Mouse (Mus musculus): ENCODE data around the gene Krt10.

Gene Krt10

DNA sequence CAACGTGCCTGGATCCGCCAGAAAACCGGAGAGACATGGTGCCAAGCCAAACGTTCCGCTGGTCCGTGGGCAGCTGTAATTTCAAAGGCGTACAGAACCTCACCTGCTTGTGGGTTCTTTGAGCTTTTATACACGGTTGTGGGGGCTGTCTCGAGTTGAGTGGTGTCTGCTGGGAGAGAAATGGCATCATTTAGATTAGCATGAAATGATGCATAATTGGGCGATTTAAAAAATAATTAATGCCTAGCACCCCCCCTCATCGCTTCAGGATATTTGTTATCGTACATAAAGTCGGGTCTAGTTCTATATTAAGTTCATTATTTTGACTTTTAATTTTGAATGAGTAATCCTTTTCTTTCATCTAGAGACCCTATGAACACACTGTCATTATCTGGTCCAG, 14.4 kb downstream of the Krt10 start, which contains the start of gene Krt28:
Gene Krt28, minus strand, starts transcription at position 101 of the 400 bp plus-strand sequence.
- DNase-seq (ENCODE audit: low read depth, low spot score) = no peak

GRCm38 (mm10) chr11:99369853-99370451, 19.2 kb downstream of the Krt10 start:
- peak; percentile 39 for DNase-seq (ENCODE audit: low read depth, low spot score)

DNA sequence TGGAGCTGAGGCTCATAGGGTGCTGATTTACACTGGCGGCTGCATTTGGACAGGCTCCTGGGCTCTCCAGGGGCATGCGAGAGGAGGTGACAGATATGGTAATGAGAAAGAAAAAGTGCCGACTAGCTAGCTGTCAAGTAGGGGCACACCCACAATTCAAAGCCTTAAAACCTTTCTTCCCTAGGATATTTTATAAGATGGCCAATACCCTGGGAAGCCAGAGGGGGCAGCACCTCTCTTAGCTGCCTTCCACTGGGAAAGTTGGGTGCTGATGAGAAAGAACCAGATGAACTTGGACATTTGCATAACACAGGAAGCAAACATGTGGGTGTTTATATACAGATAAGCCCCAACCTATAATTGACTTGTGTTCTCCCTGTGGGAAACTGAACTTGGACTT, 19.9 kb downstream of the Krt10 start:
- no peak for DNase-seq (ENCODE audit: low read depth, low spot score)

DNA sequence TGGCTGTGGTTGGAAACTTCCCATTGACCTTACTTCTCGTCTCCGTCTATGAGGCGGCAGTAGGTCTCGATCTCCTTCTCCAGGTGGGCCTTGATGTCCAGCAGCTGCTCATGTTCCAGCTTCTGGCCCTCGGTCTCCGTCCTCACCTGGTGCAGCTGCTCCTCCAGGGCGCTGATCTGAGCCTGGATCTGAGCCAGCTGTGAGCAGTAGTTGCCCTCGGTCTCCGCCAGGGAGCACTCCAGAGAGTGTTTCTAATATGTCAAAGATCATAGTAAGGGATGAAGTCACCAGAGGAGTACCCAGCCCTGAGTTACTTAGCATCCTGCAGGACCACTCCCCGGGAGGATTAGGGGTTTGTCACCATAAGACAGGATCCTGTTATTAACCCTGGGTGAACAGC, 22.4 kb downstream of the Krt10 start:
- no peak for DNase-seq (ENCODE audit: low read depth, low spot score)

DNA sequence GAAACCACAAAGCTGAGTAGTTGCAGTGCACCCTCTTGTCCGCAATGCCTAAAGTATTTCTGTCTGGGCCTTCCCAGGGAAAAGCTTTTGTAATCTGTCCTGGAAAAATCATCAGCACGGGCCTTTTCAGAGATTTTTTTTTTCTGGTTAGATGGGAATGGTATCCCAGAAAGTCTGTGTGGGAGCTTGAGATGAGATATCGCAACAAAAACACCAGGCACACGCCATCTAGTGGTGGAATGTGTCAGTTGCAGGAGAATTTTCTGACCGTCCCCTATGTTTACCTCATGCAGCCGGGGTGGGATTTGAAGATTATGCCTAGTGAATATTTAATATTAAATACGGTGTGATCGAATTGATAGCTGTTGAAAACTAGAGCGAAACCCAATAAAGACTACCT, 24.8 kb downstream of the Krt10 start:
- no peak for DNase-seq (ENCODE audit: low read depth, low spot score)

DNA sequence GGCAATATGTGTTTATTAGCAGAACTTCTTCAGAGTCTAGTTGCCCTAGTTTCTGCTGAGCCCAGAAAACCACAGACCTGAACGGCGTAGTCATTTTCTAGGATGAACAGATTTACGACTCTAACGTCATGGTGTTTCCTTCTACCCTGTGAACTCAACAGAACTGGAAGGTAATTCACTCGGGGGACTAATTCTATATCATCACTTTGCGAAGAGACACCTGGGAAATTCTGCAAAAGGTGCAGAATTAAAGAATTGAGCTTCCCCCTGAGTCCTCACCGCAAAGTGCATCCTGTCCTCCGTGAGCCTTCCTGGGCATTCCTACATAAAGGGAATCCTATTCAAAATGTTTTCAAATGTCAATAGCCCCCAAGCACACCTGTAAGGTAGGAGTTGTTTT, 27.7 kb downstream of the Krt10 start:
- no peak for DNase-seq (ENCODE audit: low read depth, low spot score)

- DNase-seq (ENCODE audit: low read depth, low spot score) = no peak
These were observed 38.2 kb downstream of the Krt10 start, which contains the start of gene Krt27 for GRCm38 (mm10) chr11:99351004-99351403. Gene Krt27 (minus strand): TSS chr11:99351104.

GRCm38 (mm10) chr11:99339299-99339847, 49.8 kb downstream of the Krt10 start:
- DNase-seq (ENCODE audit: low read depth, low spot score) = no peak

DNA sequence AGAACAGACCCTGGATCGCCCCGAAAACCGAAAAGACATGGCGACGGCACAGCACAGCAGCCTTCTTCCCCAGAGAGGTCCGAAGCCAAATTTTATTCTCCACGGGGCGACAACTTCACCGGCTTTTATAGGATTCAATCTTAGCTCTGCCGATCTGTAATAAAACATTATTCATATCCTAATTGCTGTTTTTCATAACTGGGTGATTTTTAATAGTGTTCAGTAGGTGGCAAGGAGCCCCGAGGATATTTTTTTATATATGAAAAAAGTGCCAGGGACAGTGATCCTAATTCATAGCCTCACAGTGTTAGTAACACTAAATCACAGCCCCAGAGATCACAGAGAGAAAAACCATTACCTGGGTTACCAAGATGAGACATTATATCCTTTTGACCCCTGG, 51.3 kb downstream of the Krt10 start, which contains the start of gene Krt26:
Gene Krt26, minus strand, starts transcription at position 101 of the 400 bp plus-strand sequence.
- no peak for DNase-seq (ENCODE audit: low read depth, low spot score)
